Mouse (Mus musculus): Measurements from ENCODE around the gene Gpc6. TPM values are rescaled to one million over a fixed set of nuclear protein-coding genes. Genes with fewer than 3 reads are reported as not detected.

The Gpc6 gene
- polyA plus RNA-seq, 1 experiment: 0.29 TPM

- no peak for TF ChIP-seq CTCF (IDR thresholded peaks at IDR 0.05; ENCODE audit: low read depth, low read length)
- no peak for TF ChIP-seq POLR2A (IDR thresholded peaks at IDR 0.05; ENCODE audit: borderline replicate concordance, low read depth, low read length)
- Histone ChIP-seq H3K4me3 (ENCODE audit: insufficient read depth, low read length) (no peak overlapping the region), H3K4me1 (ENCODE audit: control insufficient read depth, insufficient read depth, low read length) (no peaks in the 10 kb centered on the region), H3K27ac (ENCODE audit: insufficient read depth, low read depth, low read length) (no peak overlapping the region)
These were observed 20.9 kb downstream of the Gpc6 start for GRCm38 (mm10) chr14:116945975-116946374.

GRCm38 (mm10) chr14:116947461-116947860, 22.3 kb downstream of the Gpc6 start:
- Histone ChIP-seq H3K4me3 (ENCODE audit: insufficient read depth, low read length) (no peak overlapping the region), H3K27ac (ENCODE audit: insufficient read depth, low read depth, low read length) (no peak overlapping the region), H3K4me1 (ENCODE audit: control insufficient read depth, insufficient read depth, low read length) (no peaks in the 10 kb centered on the region)
- TF ChIP-seq POLR2A (IDR thresholded peaks at IDR 0.05; ENCODE audit: borderline replicate concordance, low read depth, low read length) (no peak), CTCF (IDR thresholded peaks at IDR 0.05; ENCODE audit: low read depth, low read length) (no peak)

GRCm38 (mm10) chr14:116947939-116948591, 22.9 kb downstream of the Gpc6 start:
- Histone ChIP-seq H3K4me1 (ENCODE audit: control insufficient read depth, insufficient read depth, low read length) (no peaks in the 10 kb centered on the region), H3K4me3 (ENCODE audit: insufficient read depth, low read length) (no peak overlapping the region), H3K27ac (ENCODE audit: insufficient read depth, low read depth, low read length) (no peak overlapping the region)
- TF ChIP-seq POLR2A (IDR thresholded peaks at IDR 0.05; ENCODE audit: borderline replicate concordance, low read depth, low read length): no peak
- no peak for TF ChIP-seq CTCF (IDR thresholded peaks at IDR 0.05; ENCODE audit: low read depth, low read length)

- H3K27ac ChIP-seq (ENCODE audit: insufficient read depth, low read depth, low read length): no peak overlapping the region
- TF ChIP-seq POLR2A (IDR thresholded peaks at IDR 0.05; ENCODE audit: borderline replicate concordance, low read depth, low read length) (no peak), CTCF (IDR thresholded peaks at IDR 0.05; ENCODE audit: low read depth, low read length) (no peak)
- H3K4me1 ChIP-seq (ENCODE audit: control insufficient read depth, insufficient read depth, low read length): no peaks in the 10 kb centered on the region
- no peak overlapping the region for H3K4me3 ChIP-seq (ENCODE audit: insufficient read depth, low read length)
These were observed 32.0 kb downstream of the Gpc6 start for GRCm38 (mm10) chr14:116957154-116957553.

GRCm38 (mm10) chr14:116964837-116965236, 39.7 kb downstream of the Gpc6 start:
- Histone ChIP-seq H3K27ac (ENCODE audit: insufficient read depth, low read depth, low read length) (no peak overlapping the region), H3K4me1 (ENCODE audit: control insufficient read depth, insufficient read depth, low read length) (no peaks in the 10 kb centered on the region), H3K4me3 (ENCODE audit: insufficient read depth, low read length) (no peak overlapping the region)
- TF ChIP-seq CTCF (IDR thresholded peaks at IDR 0.05; ENCODE audit: low read depth, low read length): no peak
- TF ChIP-seq POLR2A (IDR thresholded peaks at IDR 0.05; ENCODE audit: borderline replicate concordance, low read depth, low read length): no peak

- no peak overlapping the region for H3K4me3 ChIP-seq (ENCODE audit: insufficient read depth, low read length)
- TF ChIP-seq CTCF (IDR thresholded peaks at IDR 0.05; ENCODE audit: low read depth, low read length) (no peak), POLR2A (IDR thresholded peaks at IDR 0.05; ENCODE audit: borderline replicate concordance, low read depth, low read length) (no peak)
- H3K27ac ChIP-seq (ENCODE audit: insufficient read depth, low read depth, low read length): no peak overlapping the region
- H3K4me1 ChIP-seq (ENCODE audit: control insufficient read depth, insufficient read depth, low read length): no peaks in the 10 kb centered on the region
These were observed 49.6 kb downstream of the Gpc6 start for GRCm38 (mm10) chr14:116974708-116975107.

- Histone ChIP-seq H3K4me1 (ENCODE audit: control insufficient read depth, insufficient read depth, low read length) (no peaks in the 10 kb centered on the region), H3K4me3 (ENCODE audit: insufficient read depth, low read length) (no peak overlapping the region), H3K27ac (ENCODE audit: insufficient read depth, low read depth, low read length) (no peak overlapping the region)
- TF ChIP-seq POLR2A (IDR thresholded peaks at IDR 0.05; ENCODE audit: borderline replicate concordance, low read depth, low read length) (no peak), CTCF (IDR thresholded peaks at IDR 0.05; ENCODE audit: low read depth, low read length) (no peak)
These were observed 50.1 kb downstream of the Gpc6 start for GRCm38 (mm10) chr14:116975224-116975623.

GRCm38 (mm10) chr14:116977259-116977658, 52.1 kb downstream of the Gpc6 start:
- no peaks in the 10 kb centered on the region for H3K4me1 ChIP-seq (ENCODE audit: control insufficient read depth, insufficient read depth, low read length)
- TF ChIP-seq POLR2A (IDR thresholded peaks at IDR 0.05; ENCODE audit: borderline replicate concordance, low read depth, low read length) (no peak), CTCF (IDR thresholded peaks at IDR 0.05; ENCODE audit: low read depth, low read length) (no peak)
- H3K27ac ChIP-seq (ENCODE audit: insufficient read depth, low read depth, low read length): no peak overlapping the region
- H3K4me3 ChIP-seq (ENCODE audit: insufficient read depth, low read length): no peak overlapping the region

GRCm38 (mm10) chr14:116979714-116980382, 54.7 kb downstream of the Gpc6 start:
- no peaks in the 10 kb centered on the region for H3K4me1 ChIP-seq (ENCODE audit: control insufficient read depth, insufficient read depth, low read length)
- H3K4me3 ChIP-seq (ENCODE audit: insufficient read depth, low read length): no peak overlapping the region
- TF ChIP-seq CTCF (IDR thresholded peaks at IDR 0.05; ENCODE audit: low read depth, low read length) (no peak), POLR2A (IDR thresholded peaks at IDR 0.05; ENCODE audit: borderline replicate concordance, low read depth, low read length) (no peak)
- no peak overlapping the region for H3K27ac ChIP-seq (ENCODE audit: insufficient read depth, low read depth, low read length)

GRCm38 (mm10) chr14:116981711-116982110, 56.6 kb downstream of the Gpc6 start:
- H3K27ac ChIP-seq (ENCODE audit: insufficient read depth, low read depth, low read length): no peak overlapping the region
- no peak for TF ChIP-seq POLR2A (IDR thresholded peaks at IDR 0.05; ENCODE audit: borderline replicate concordance, low read depth, low read length)
- no peak for TF ChIP-seq CTCF (IDR thresholded peaks at IDR 0.05; ENCODE audit: low read depth, low read length)
- no peak overlapping the region for H3K4me3 ChIP-seq (ENCODE audit: insufficient read depth, low read length)
- no peaks in the 10 kb centered on the region for H3K4me1 ChIP-seq (ENCODE audit: control insufficient read depth, insufficient read depth, low read length)

All from bone marrow macrophage, adult 2 months (primary cell).